Mouse (Mus musculus) cerebellum, postnatal 4 days (tissue): ENCODE measurements at regions not wholly inside any gene's neighbourhood (a gene's known extent, or its start where the extent isn't known, plus 50 kb on each side); places are given as distances from the start of the nearest gene placed in this dataset.

Experiments used
- DNase-seq, 2 experiments: peaks; one replicate each; pipeline ENCODE4 v3.0.0; 2022; ENCODE audit warnings: low spot score in 2 of 2, mixed read lengths in 1 of 2

GRCm38 (mm10) chr13:112216084-112216483 is 72.2 kb upstream of the Ankrd55 start:
- no peak for DNase-seq

- DNase-seq: no peak
Observed at GRCm38 (mm10) chr13:112218389-112218788, 69.9 kb upstream of the Ankrd55 start.

GRCm38 (mm10) chr13:112220184-112220583 is 68.1 kb upstream of the Ankrd55 start:
- DNase-seq: no peak

- DNase-seq: no peak
Observed at GRCm38 (mm10) chr13:112223616-112224015, 64.6 kb upstream of the Ankrd55 start.

GRCm38 (mm10) chr13:112227766-112228165 is 60.5 kb upstream of the Ankrd55 start:
- DNase-seq: no peak

GRCm38 (mm10) chr13:112228846-112229245 is 59.4 kb upstream of the Ankrd55 start:
- DNase-seq: no peak

GRCm38 (mm10) chr13:112230176-112230575 is 58.1 kb upstream of the Ankrd55 start:
- no peak for DNase-seq

GRCm38 (mm10) chr13:112234695-112235094 is 53.6 kb upstream of the Ankrd55 start:
- no peak for DNase-seq

- DNase-seq: no peak
Observed at GRCm38 (mm10) chr13:112236956-112237355, 51.3 kb upstream of the Ankrd55 start.

GRCm38 (mm10) chr13:112237377-112237776 is 50.9 kb upstream of the Ankrd55 start:
- no peak for DNase-seq

- no peak for DNase-seq
Observed at GRCm38 (mm10) chr13:112237917-112238316, 50.3 kb upstream of the Ankrd55 start.
